Mouse (Mus musculus): Measurements from ENCODE around the gene Gtf3c6. TPM values are rescaled to one million over a fixed set of nuclear protein-coding genes. Genes with fewer than 3 reads are reported as not detected.

Gene Gtf3c6
- polyA plus RNA-seq (2014; fragmentation: Illumina TruSeq; extraction: RNeasy Lipid Tissue Mini Kit (QIAGEN cat#74804); ENCODE audit: low read depth, low replicate concordance), result 158 TPM

GRCm38 (mm10) chr10:40257414-40258255 lies at the start of gene Gtf3c6:
TSS of gene Gtf3c6 (minus strand) at chr10:40258108.

DNA sequence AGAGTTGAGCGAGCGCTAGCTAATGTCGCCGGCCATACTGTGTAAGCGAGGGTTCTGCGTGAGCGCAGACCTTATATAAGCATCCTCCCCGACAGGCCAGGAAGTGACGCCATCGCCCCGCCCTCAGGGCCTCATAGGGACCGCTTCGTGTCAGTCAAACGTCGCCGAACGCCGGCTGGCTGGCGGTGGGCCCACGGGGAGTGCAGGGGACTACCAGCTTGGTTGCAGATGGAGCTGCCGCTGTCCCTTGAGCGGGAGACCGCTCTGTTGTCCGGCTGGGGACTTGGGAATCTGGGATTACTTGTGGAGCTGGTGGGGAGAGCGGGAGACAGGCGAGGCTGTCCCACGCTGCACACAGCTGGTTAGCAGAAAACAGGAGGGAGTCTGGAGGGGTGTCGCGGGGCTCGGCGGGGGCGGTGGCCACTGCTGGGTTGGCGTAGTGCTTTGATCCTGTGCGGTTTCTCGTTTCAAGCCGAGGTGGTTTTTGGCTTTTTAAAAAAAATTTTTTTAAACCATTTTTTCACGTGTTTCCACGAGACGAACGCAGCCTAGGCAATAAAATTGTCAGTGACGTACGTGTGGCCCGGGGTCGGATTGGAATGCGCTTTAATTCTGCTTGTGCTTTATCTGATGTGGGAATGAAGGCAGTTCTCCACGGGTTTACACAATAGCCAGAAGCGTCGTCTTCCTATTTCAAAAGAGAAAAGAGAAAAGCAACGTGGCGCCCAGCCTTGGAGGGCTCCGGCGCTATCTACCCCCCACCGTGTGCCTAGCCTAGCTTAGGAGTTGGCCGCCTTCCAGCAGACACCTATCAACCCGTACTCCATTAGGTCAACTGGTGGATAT lies 44.5 kb upstream of the Gtf3c6 start, which contains the start of gene Amd1:
Amd1 (minus strand) TSS at position 47 of the 846 bp plus-strand sequence.

DNA sequence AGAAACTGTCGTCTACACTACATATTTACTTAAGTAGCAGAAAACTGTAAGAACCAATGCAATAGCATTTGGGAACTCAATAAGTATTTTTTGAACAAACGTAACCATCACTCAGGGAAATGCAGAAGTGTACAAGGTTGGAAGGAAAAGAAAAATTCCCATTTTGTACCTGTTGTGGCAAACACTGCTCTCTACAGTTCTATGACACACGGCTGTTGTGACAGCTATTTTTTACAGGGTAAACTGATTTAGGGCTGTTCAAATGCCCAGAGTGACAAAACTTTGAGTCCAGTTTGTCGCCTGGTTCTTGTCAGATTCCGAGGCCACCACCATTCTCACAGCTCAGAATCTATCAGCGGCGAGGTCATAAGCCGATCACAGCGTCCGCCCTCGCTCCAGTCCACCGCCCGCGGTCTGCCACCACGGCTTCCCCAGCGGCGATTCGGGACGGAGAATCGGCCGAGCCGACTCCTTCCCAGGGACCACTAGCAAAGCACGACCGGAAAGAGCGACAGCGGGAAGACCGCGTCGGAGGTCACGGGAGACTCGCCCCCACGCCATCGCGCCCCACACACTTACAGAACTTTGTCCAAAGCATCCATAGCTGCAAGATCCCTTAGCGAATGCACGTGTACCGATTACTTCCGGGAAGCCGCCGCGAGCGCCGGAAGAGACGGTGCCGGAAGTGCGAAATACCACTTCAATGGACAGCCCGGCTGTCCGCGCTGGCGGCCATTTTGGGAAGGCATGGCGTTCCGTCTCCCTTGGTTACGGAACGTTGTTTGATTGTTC lies 11.3 kb downstream of the Gtf3c6 start, which contains the start of gene Rpf2:
Rpf2 (minus strand) TSS at position 663 of the 792 bp plus-strand sequence.

Other genes starting within 250 kb of the Gtf3c6 start
- 2.0 TPM for gene Mfsd4b1, start 232.8 kb downstream of the Gtf3c6 start, polyA plus RNA-seq (2014; fragmentation: Illumina TruSeq; extraction: RNeasy Lipid Tissue Mini Kit (QIAGEN cat#74804); ENCODE audit: low read depth, low replicate concordance)
- gene Slc16a10, start 115.8 kb downstream of the Gtf3c6 start, polyA plus RNA-seq (2014; fragmentation: Illumina TruSeq; extraction: RNeasy Lipid Tissue Mini Kit (QIAGEN cat#74804); ENCODE audit: low read depth, low replicate concordance), result 20.1 TPM
- gene Rpf2, start 11.1 kb downstream of the Gtf3c6 start, polyA plus RNA-seq (2014; fragmentation: Illumina TruSeq; extraction: RNeasy Lipid Tissue Mini Kit (QIAGEN cat#74804); ENCODE audit: low read depth, low replicate concordance), result 146 TPM
- 257 TPM for gene Amd1, start 44.1 kb upstream of the Gtf3c6 start, polyA plus RNA-seq (2014; fragmentation: Illumina TruSeq; extraction: RNeasy Lipid Tissue Mini Kit (QIAGEN cat#74804); ENCODE audit: low read depth, low replicate concordance)
- 29.6 TPM for gene Cdk19, start 81.5 kb upstream of the Gtf3c6 start, polyA plus RNA-seq (2014; fragmentation: Illumina TruSeq; extraction: RNeasy Lipid Tissue Mini Kit (QIAGEN cat#74804); ENCODE audit: low read depth, low replicate concordance)